Mouse (Mus musculus): ENCODE results near the gene Nucks1.
"Not testable (repeated sequence)": the region's sequence is repeated elsewhere in the genome, so short reads cannot be mapped to it uniquely, and the experiment has no call there.

Nucks1 gene

DNA sequence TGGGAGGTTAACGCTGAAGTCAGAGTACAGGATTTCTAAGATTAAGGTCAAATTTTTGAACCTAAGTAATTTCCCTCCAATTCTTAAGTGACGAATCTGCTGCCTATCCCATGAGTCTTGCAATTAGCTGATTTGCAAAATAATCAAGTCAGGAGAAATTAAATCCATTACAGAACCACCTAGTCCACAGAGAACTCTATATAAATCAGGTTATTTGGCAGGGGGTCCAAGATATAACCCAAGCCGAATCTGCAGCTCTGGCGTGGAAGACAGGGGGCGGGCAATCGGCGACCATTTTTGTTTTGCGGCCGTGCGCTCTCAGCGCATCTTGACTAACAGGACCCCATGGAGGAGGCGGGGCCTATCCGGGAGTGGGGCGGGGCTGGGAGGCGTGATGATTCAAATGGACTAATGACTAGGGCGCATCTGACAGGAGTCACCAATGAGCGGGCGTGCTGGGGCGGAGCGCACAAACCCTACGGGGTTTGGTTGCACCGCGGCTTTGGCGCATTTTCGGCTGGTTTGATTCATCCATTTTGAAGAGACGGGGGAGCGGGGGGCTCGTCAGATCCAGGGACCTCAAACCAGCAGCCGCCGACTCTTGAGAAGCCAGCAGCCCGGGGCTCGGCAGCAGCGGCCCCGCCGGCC is at the start of gene Nucks1:
Gene Nucks1 (plus strand): TSS at position 534 of the 648 bp plus-strand sequence.
- DNase-seq (ENCODE audit: low read depth, low spot score): peak; percentile 100

DNA sequence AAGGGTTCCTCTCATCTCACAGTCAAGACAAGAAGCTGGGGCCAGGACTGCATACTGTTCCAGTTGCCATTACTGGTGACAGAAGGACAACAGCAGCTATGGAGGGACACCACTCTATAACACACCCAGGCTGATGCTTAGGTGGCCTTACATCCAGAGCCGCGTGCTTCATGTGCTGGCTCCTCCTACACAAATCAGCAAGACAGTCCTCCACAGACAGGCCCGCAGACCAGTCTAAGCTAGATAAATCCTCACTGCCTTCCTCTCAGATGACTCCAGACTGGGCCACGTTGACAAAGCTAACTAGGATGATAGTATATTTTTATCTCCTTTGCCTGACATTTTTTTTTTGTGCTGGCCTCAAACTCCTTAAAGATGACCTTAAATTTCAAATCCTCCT is 48.5 kb upstream of the Nucks1 start:
- no peak for DNase-seq (ENCODE audit: low read depth, low spot score)

- no peak for DNase-seq (ENCODE audit: low read depth, low spot score)
These were observed 44.7 kb upstream of the Nucks1 start for GRCm38 (mm10) chr1:131865596-131865995.

- no peak for DNase-seq (ENCODE audit: low read depth, low spot score)
These were observed 43.9 kb upstream of the Nucks1 start for GRCm38 (mm10) chr1:131866304-131866999.

GRCm38 (mm10) chr1:131867093-131867945 is 43.0 kb upstream of the Nucks1 start, which contains the start of gene Rab29:
TSS of gene Rab29 (plus strand) at chr1:131867224.
- peak; percentile 96 for DNase-seq (ENCODE audit: low read depth, low spot score)

DNA sequence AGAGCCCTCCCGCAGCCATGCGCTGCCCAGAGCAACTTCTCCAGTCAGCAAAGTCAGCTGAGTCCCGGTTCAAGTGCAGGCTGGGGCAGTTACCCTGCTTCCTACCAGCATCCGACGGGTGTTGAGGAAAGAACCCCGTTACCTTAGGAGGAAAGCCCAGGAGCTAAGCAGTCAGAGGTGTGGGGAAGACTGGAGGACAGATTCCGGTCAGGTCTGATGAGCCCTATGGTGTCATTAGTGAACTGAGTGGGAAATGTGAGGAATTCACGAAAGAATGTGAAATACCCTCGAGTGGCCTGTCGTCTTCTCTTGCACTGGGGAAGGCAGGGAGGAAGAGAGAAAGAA is 42.4 kb upstream of the Nucks1 start:
- DNase-seq (ENCODE audit: low read depth, low spot score): no peak

GRCm38 (mm10) chr1:131869561-131869960 is 40.8 kb upstream of the Nucks1 start:
- DNase-seq (ENCODE audit: low read depth, low spot score): no peak

DNA sequence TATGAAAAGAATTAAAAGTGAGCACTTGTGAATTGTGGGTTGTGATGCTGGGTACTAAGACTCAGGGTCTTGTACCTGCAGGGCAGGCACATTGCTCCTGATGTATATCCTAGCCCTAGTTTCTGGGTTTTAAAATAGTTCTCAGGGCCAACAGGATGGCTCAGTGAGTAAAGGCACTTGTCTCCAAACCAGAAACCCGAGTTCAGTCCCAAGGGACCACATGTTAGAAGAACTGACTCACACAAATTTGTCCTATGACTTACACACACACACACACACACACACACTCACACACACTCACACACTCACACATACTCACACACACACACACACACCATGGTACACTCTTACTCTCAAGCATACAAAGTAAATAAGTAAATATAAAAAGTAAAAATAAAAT is 37.5 kb upstream of the Nucks1 start:
- no peak for DNase-seq (ENCODE audit: low read depth, low spot score)

DNA sequence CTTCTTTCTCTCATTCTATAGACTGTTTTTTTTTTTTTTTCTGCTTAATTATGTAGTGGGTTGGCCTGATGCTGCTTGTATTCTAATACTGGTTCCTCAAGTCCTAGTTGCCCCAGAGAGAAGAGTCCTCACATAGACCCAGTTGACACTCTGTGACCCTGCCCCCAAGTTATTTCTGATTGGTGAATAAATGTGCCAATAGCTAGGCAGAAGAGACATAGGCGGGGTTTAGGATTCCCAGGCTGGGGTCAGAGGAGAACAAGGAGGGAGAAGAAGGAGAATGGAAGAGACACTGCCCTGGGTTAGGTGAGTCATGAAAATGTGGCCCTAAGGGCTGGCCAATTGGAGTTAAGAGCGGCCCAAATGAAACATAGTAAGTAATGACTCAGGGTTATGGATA is 30.5 kb upstream of the Nucks1 start:
- no peak for DNase-seq (ENCODE audit: low read depth, low spot score)

DNA sequence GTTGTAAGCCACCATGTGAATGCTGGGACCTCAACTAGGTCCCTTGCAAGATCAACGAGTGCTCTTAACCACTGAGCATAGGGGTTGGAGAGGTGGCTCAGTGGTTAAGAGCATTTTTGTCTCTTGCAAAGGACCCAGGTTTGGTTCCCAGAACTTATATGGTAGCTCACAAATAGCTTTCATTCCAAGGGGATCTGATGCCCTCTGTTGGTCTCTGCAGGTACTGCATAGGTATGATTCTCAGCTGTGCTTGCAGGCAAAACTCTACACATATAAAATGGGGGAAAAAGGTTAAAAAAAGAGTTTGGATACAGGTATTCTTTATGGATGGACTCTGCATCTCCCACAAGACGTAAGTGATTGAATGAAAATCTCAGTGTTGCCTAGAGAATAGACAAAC is 27.5 kb upstream of the Nucks1 start:
- peak; percentile 60 for DNase-seq (ENCODE audit: low read depth, low spot score)

- no peak for DNase-seq (ENCODE audit: low read depth, low spot score)
These were observed 24.2 kb upstream of the Nucks1 start for GRCm38 (mm10) chr1:131886173-131886572.

GRCm38 (mm10) chr1:131886641-131887040 is 23.7 kb upstream of the Nucks1 start:
- DNase-seq (ENCODE audit: low read depth, low spot score): no peak

DNA sequence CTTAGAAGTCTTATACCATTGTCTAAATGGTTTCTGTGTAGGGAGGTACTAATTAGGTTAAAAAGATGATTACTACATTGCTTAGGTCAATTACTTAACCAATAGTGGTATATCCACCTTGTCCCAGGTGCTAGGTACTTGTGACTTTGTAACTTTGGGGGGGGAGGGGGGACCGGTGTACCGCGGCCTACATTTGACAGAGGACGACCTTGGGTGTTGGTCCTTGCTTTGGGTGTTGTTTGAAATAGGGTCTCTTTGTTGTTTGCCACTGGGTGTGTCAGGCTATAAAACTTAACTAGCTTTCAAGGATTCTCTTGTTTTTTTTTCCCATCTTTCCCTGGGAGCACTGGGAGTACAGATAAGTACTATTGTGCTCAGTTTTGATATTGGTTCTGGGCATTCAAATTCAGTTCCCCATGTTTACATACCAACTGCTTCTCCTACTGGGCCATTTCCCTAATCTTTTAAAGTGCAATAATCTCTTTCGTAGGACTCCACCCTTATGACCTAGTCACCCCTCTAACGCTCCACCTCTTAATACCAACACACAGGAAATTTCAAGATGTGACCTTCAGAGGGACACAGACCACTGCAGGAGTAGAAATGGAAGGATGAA is 20.2 kb upstream of the Nucks1 start:
- DNase-seq (ENCODE audit: low read depth, low spot score): no peak

- no peak for DNase-seq (ENCODE audit: low read depth, low spot score)
These were observed 18.9 kb upstream of the Nucks1 start for GRCm38 (mm10) chr1:131891436-131891835.

GRCm38 (mm10) chr1:131902679-131903078 is 7.7 kb upstream of the Nucks1 start:
- no peak for DNase-seq (ENCODE audit: low read depth, low spot score)

DNA sequence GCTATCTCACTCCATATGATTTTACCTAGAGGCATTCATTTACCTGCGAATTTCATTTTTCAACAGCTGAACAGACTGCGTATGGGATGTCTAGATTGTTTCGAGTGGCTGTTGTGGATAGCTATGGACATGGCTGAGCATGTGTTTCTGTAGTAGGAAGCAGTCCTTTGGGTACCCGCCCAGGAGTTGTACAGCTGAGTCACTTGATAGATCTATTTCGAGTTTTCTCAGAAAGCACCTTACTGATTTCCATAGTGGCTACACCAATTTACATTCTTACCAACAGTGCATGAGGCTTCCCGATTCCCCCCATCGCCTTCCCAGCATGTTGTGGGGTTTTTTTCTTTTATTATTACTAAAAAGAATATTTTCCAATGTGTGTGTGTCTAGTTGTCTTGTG is 7.1 kb upstream of the Nucks1 start:
- DNase-seq (ENCODE audit: low read depth, low spot score): peak; percentile 11

- peak; percentile 50 for DNase-seq (ENCODE audit: low read depth, low spot score)
These were observed 4.8 kb upstream of the Nucks1 start for GRCm38 (mm10) chr1:131905497-131905896.

DNA sequence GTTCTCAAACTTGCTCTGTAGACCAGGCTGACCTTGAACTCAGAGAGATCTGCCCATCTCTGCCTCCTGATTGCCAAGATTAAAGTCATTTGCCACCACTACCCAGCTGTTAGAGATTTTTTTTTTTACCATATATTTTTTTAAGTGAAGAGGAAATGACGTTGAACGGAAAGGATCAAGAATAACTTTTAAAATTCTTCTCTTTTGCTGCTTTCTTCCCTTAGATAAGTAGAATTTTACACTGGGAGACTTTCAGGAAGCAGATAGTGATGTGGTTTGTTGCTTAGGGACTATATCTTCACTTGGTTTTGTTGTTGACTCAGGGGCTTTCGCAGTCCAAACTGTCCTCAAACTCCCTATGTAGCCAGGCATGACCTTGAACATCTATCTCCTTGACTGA is 1.9 kb upstream of the Nucks1 start:
- no peak for DNase-seq (ENCODE audit: low read depth, low spot score)

GRCm38 (mm10) chr1:131909236-131909635 is 1.1 kb upstream of the Nucks1 start:
- not testable (repeated sequence) for DNase-seq (ENCODE audit: low read depth, low spot score)

DNA sequence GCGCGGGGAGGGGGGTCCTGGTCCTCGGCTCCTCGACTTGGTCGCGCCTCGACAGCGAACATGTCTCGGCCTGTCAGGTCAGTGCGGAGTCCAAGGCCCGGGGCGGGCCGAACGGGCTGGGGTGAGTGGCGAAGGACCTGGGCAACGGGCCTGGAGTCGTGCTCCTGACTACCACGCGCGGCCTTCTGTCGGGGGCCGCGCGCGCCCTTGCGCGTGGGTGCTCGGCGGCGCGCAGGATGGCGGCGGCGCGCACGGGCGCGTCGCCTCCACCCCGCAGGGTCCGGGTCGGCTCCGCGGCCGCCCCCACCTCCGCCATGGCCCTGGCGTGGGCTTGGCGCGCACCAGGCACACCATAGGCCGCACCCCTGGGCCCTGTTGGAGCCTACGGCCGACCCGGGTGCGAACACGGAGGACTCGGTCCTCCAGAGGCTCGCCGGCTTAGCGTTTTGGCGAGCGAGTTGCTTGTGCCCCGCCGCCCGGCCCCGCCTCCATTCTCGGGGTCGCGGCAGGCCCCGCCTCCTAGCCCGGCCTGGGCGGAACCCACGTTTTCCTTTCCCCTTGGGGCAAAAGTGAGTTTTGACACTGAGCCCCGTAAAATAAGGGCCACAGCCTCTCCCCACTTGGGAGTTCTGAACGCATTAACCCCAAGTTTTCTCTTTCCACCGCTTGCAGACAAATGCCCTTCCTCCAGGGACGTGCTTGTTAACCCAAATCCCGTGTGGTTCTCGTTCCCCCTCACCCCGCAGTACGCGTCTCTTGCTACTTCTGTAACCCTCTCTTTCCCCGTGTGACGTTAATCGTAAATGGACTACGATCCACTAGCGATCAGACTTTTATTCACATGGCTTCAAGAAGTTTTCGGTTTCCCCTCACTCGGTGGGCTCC is 582 bp downstream of the Nucks1 start:
- peak; percentile 90 for DNase-seq (ENCODE audit: low read depth, low spot score)

DNA sequence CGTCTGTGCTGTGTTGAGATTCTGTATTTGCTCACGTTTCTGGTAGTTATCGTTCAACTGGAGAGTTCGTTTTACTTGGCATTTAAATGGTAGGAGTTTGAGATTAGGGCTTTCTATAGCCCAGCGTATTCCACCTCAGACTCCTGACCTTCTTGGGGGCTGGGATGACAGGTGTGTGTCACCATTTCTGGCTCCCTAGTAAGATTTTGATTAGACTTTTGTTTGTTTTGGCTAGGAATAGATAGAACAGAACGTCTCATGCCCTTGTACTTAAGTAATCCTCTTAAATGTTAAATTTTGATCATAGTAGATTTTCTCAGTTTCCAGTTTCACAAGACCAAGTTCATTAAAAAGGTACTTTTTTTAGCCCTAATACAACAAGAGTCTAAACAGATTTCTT is 7.3 kb downstream of the Nucks1 start:
- DNase-seq (ENCODE audit: low read depth, low spot score): no peak
